Mouse (Mus musculus) limb, embryonic 14.5 days (tissue): ENCODE results near the gene Olfr1388. TPM values are rescaled to one million over a fixed set of nuclear protein-coding genes. Genes with fewer than 3 reads are reported as not detected.
"Not testable (repeated sequence)": the region's sequence is repeated elsewhere in the genome, so short reads cannot be mapped to it uniquely, and the experiment has no call there.

ENCODE experiments used
- ATAC-seq: fragments of 200-750 bp; cut with Nextera tagmentation; 2 replicates; pipeline ENCODE4 v1.8.0; 2017; ENCODE audit warnings: low read depth, moderate number of reproducible peaks, moderate TSS enrichment; ENCODE audit not compliant: low FRiP score
- DNase-seq: peaks from one replicate; pipeline ENCODE4 v3.0.0-alpha.2; 2015; ENCODE audit warnings: low spot score
- H3K27ac ChIP-seq: fragments of 300-500 bp; sonication (generic); replicated peaks from 2 replicates; pipeline ENCODE4 v1.5.1; 2014; ENCODE audit warnings: low read depth, mild to moderate bottlenecking, low read length, moderate library complexity, mixed read lengths
- H3K27me3 ChIP-seq: fragments of 300-500 bp; sonication (generic); 2 replicates; pipeline ENCODE4 v1.6.1; 2014; ENCODE audit warnings: low read length, mixed read lengths; ENCODE audit not compliant: control insufficient read depth, insufficient read depth
- H3K36me3 ChIP-seq: fragments of 300-500 bp; sonication (generic); 2 replicates; pipeline ENCODE4 v1.6.1; 2014; ENCODE audit warnings: mild to moderate bottlenecking, low read length, moderate library complexity, mixed read lengths; ENCODE audit not compliant: control insufficient read depth, insufficient read depth
- H3K4me1 ChIP-seq: fragments of 300-500 bp; sonication (generic); 2 replicates; pipeline ENCODE4 v1.6.1; 2014; ENCODE audit warnings: antibody characterized with exemption, low read length, mixed read lengths; ENCODE audit not compliant: control insufficient read depth, insufficient read depth
- H3K4me2 ChIP-seq: fragments of 300-500 bp; sonication (generic); replicated peaks from 2 replicates; pipeline ENCODE4 v1.6.1; 2014; ENCODE audit warnings: low read depth, mild to moderate bottlenecking, low read length, moderate library complexity; ENCODE audit not compliant: severe bottlenecking
- H3K4me3 ChIP-seq: fragments of 300-500 bp; sonication (generic); replicated peaks from 2 replicates; pipeline ENCODE4 v1.5.1; 2014; ENCODE audit warnings: low read length
- H3K9ac ChIP-seq: fragments of 300-500 bp; sonication (generic); 2 replicates; pipeline ENCODE4 v1.6.1; 2014; ENCODE audit warnings: mild to moderate bottlenecking, low read depth, low read length, moderate library complexity; ENCODE audit not compliant: severe bottlenecking
- H3K9me3 ChIP-seq: fragments of 300-500 bp; sonication (generic); 2 replicates; pipeline ENCODE4 v1.6.1; 2016; ENCODE audit warnings: low read length; ENCODE audit not compliant: control insufficient read depth
- POLR2A ChIP-seq: fragments of 200-500 bp; IDR thresholded peaks from 2 replicates; pipeline ENCODE4 v1.8.0; 2012; ENCODE audit warnings: inconsistent platforms, mild to moderate bottlenecking, moderate library complexity, borderline replicate concordance; ENCODE audit not compliant: insufficient read depth, insufficient read length; ENCODE audit errors: extremely low read depth
- WGBS: fragments of 180-500 bp; shearing (Covaris S2); extraction: QIAGEN DNeasy Blood & Tissue Kit; methylation state at CpG from one replicate; pipeline ENCODE4 v1.1.7; 2014; 5-methylcytosine and 5-hydroxymethylcytosine counted together
- polyA plus RNA-seq, 2 experiments: library from polyadenylated mRNA; depleted of rRNA in 1 of 2; stranded (reverse) in 1 of 2; unstranded in 1 of 2; fragments of >200 nt; fragmentation: Nextera tagmentation in 1 of 2; extraction: Ambion mirVana in 1 of 2; gene quantifications; 2 replicates each; pipeline versions ENCODE4 v1.2.1 to v1.2.3; 2012 to 2014

Gene Olfr1388
- polyA plus RNA-seq, 2 experiments: 0.11 to 0.15 TPM

- 87% methylated on average over 2 of the region's 2 CpGs for WGBS
- H3K27me3 ChIP-seq: no peaks in the 10 kb centered on the region
- H3K9ac ChIP-seq: no peak overlapping the region
- TF ChIP-seq POLR2A: no peak
- no peak overlapping the region for H3K4me3 ChIP-seq
- no peaks in the 10 kb centered on the region for H3K36me3 ChIP-seq
- no peaks in the 10 kb centered on the region for H3K4me1 ChIP-seq
- no peak for DNase-seq
- no peaks in the 10 kb centered on the region for H3K9me3 ChIP-seq
- no peak for ATAC-seq
- H3K27ac ChIP-seq: no peak overlapping the region
- no peak overlapping the region for H3K4me2 ChIP-seq
These were observed 6.8 kb upstream of the Olfr1388 start for GRCm38 (mm10) chr11:49429641-49430040.

GRCm38 (mm10) chr11:49455043-49455442 is 18.6 kb downstream of the Olfr1388 start, which contains the start of gene Olfr1387:
Gene Olfr1387 (plus strand): TSS chr11:49455343.
- DNase-seq (no peak), ATAC-seq (no peak)
- Histone ChIP-seq H3K36me3 (no peaks in the 10 kb centered on the region), H3K4me3 (no peak within 1 kb of the TSS), H3K27ac (no peak within 1 kb of the TSS), H3K9me3 (no peaks in the 10 kb centered on the region), H3K27me3 (no peaks in the 10 kb centered on the region), H3K9ac (no peak within 1 kb of the TSS), H3K4me2 (no peak within 1 kb of the TSS), H3K4me1 (no peaks in the 10 kb centered on the region)
- 79% methylated on average over 1 of the region's 1 CpGs for WGBS
- TF ChIP-seq POLR2A: no peak

- not testable (repeated sequence) for H3K27me3 ChIP-seq, H3K27ac ChIP-seq, H3K4me3 ChIP-seq, H3K4me1 ChIP-seq, H3K36me3 ChIP-seq, H3K9ac ChIP-seq, H3K9me3 ChIP-seq, DNase-seq, ATAC-seq, H3K4me2 ChIP-seq
- WGBS: 92% methylated on average over 2 of the region's 3 CpGs
These were observed 28.3 kb downstream of the Olfr1388 start, which contains the start of gene Olfr1386 for GRCm38 (mm10) chr11:49464746-49465145. Gene Olfr1386 (plus strand): TSS chr11:49465046.

GRCm38 (mm10) chr11:49485973-49486372 is 49.5 kb downstream of the Olfr1388 start:
- H3K9me3 ChIP-seq: no peaks in the 10 kb centered on the region
- no peak overlapping the region for H3K27ac ChIP-seq
- ATAC-seq (no peak), DNase-seq (no peak)
- H3K4me2 ChIP-seq: no peak overlapping the region
- no peak overlapping the region for H3K4me3 ChIP-seq
- H3K4me1 ChIP-seq: no peaks in the 10 kb centered on the region
- H3K36me3 ChIP-seq: no peaks in the 10 kb centered on the region
- no peaks in the 10 kb centered on the region for H3K27me3 ChIP-seq
- H3K9ac ChIP-seq: no peak overlapping the region
- 32% methylated on average over 4 of the region's 4 CpGs for WGBS
- TF ChIP-seq POLR2A: no peak

GRCm38 (mm10) chr11:49488770-49489169 is 52.3 kb downstream of the Olfr1388 start, which contains the start of gene Olfr1385:
Gene Olfr1385 (plus strand): TSS chr11:49489070.
- not testable (repeated sequence) for ATAC-seq, H3K4me2 ChIP-seq
- 90% methylated on average over 1 of the region's 1 CpGs for WGBS

More at GRCm38 (mm10) chr11:49488770-49489169, 52.3 kb downstream of the Olfr1388 start, which contains the start of gene Olfr1385:
- not testable (repeated sequence) for H3K4me3 ChIP-seq, H3K27me3 ChIP-seq, H3K4me1 ChIP-seq, H3K9ac ChIP-seq, H3K27ac ChIP-seq, H3K9me3 ChIP-seq, DNase-seq, H3K36me3 ChIP-seq

Other genes starting within 250 kb of the Olfr1388 start
- 2.0 and 2.2 TPM in 2 replicates for gene Btnl9, start 249.5 kb upstream of the Olfr1388 start, polyA plus RNA-seq (2012; rRNA removed)
- 0.58 and 1.7 TPM in 2 replicates for gene Btnl9, start 249.5 kb upstream of the Olfr1388 start, polyA plus RNA-seq (2014; fragmentation: Nextera tagmentation; extraction: Ambion mirVana)
- gene Zfp62, start 233.3 kb upstream of the Olfr1388 start, polyA plus RNA-seq (2012; rRNA removed): 14.9 and 22.1 TPM in 2 replicates
- 38.0 and 43.1 TPM in 2 replicates for gene Zfp62, start 233.3 kb upstream of the Olfr1388 start, polyA plus RNA-seq (2014; fragmentation: Nextera tagmentation; extraction: Ambion mirVana)
- 83.7 and 117 TPM in 2 replicates for gene Mgat1, start 192.4 kb upstream of the Olfr1388 start, polyA plus RNA-seq (2012; rRNA removed)
- 64.7 and 68.0 TPM in 2 replicates for gene Mgat1, start 192.4 kb upstream of the Olfr1388 start, polyA plus RNA-seq (2014; fragmentation: Nextera tagmentation; extraction: Ambion mirVana)
- gene Olfr1393, start 158.3 kb upstream of the Olfr1388 start, polyA plus RNA-seq (2012; rRNA removed): 0.09 and 0.26 TPM in 2 replicates
- gene Olfr1393, start 158.3 kb upstream of the Olfr1388 start, polyA plus RNA-seq (2014; fragmentation: Nextera tagmentation; extraction: Ambion mirVana): not detected in 2 replicates
- 0.15 and 0.18 TPM in 2 replicates for gene Olfr1392, start 151.3 kb upstream of the Olfr1388 start, polyA plus RNA-seq (2012; rRNA removed)
- 0.06 TPM in 1 of 2 replicates, not detected in the other for gene Olfr1392, start 151.3 kb upstream of the Olfr1388 start, polyA plus RNA-seq (2014; fragmentation: Nextera tagmentation; extraction: Ambion mirVana)
- not detected in 2 replicates for gene Olfr10, start 131.9 kb upstream of the Olfr1388 start, polyA plus RNA-seq (2012; rRNA removed)
- not detected in 2 replicates for gene Olfr10, start 131.9 kb upstream of the Olfr1388 start, polyA plus RNA-seq (2014; fragmentation: Nextera tagmentation; extraction: Ambion mirVana)
- gene Olfr1391, start 113.9 kb upstream of the Olfr1388 start, polyA plus RNA-seq (2012; rRNA removed): not detected in 2 replicates
- gene Olfr1391, start 113.9 kb upstream of the Olfr1388 start, polyA plus RNA-seq (2014; fragmentation: Nextera tagmentation; extraction: Ambion mirVana): not detected in 2 replicates
- not detected in 2 replicates for gene Olfr1390, start 101.4 kb upstream of the Olfr1388 start, polyA plus RNA-seq (2012; rRNA removed)
- not detected in 2 replicates for gene Olfr1390, start 101.4 kb upstream of the Olfr1388 start, polyA plus RNA-seq (2014; fragmentation: Nextera tagmentation; extraction: Ambion mirVana)
- gene Olfr1389, start 13.6 kb upstream of the Olfr1388 start, polyA plus RNA-seq (2012; rRNA removed): not detected in 2 replicates
- gene Olfr1389, start 13.6 kb upstream of the Olfr1388 start, polyA plus RNA-seq (2014; fragmentation: Nextera tagmentation; extraction: Ambion mirVana): not detected in 2 replicates
- gene Olfr1387, start 18.7 kb downstream of the Olfr1388 start, polyA plus RNA-seq (2012; rRNA removed): not detected in 2 replicates
- not detected in 2 replicates for gene Olfr1387, start 18.7 kb downstream of the Olfr1388 start, polyA plus RNA-seq (2014; fragmentation: Nextera tagmentation; extraction: Ambion mirVana)
- gene Olfr1386, start 28.4 kb downstream of the Olfr1388 start, polyA plus RNA-seq (2012; rRNA removed): not detected in 2 replicates
- not detected in 2 replicates for gene Olfr1386, start 28.4 kb downstream of the Olfr1388 start, polyA plus RNA-seq (2014; fragmentation: Nextera tagmentation; extraction: Ambion mirVana)
- not detected in 2 replicates for gene Olfr1385, start 52.4 kb downstream of the Olfr1388 start, polyA plus RNA-seq (2012; rRNA removed)
- not detected in 2 replicates for gene Olfr1385, start 52.4 kb downstream of the Olfr1388 start, polyA plus RNA-seq (2014; fragmentation: Nextera tagmentation; extraction: Ambion mirVana)
- gene Olfr1384, start 70.1 kb downstream of the Olfr1388 start, polyA plus RNA-seq (2012; rRNA removed): not detected in 2 replicates
- not detected in 2 replicates for gene Olfr1384, start 70.1 kb downstream of the Olfr1388 start, polyA plus RNA-seq (2014; fragmentation: Nextera tagmentation; extraction: Ambion mirVana)
- not detected in 2 replicates for gene Olfr1383, start 83.0 kb downstream of the Olfr1388 start, polyA plus RNA-seq (2012; rRNA removed)
- gene Olfr1383, start 83.0 kb downstream of the Olfr1388 start, polyA plus RNA-seq (2014; fragmentation: Nextera tagmentation; extraction: Ambion mirVana): not detected in 2 replicates
- not detected in 2 replicates for gene Olfr1382, start 91.6 kb downstream of the Olfr1388 start, polyA plus RNA-seq (2012; rRNA removed)
- not detected in 2 replicates for gene Olfr1382, start 91.6 kb downstream of the Olfr1388 start, polyA plus RNA-seq (2014; fragmentation: Nextera tagmentation; extraction: Ambion mirVana)
- gene Olfr1381, start 106.8 kb downstream of the Olfr1388 start, polyA plus RNA-seq (2012; rRNA removed): not detected in 2 replicates
- not detected in 2 replicates for gene Olfr1381, start 106.8 kb downstream of the Olfr1388 start, polyA plus RNA-seq (2014; fragmentation: Nextera tagmentation; extraction: Ambion mirVana)
- gene Olfr1380, start 120.3 kb downstream of the Olfr1388 start, polyA plus RNA-seq (2012; rRNA removed): not detected in 2 replicates
- gene Olfr1380, start 120.3 kb downstream of the Olfr1388 start, polyA plus RNA-seq (2014; fragmentation: Nextera tagmentation; extraction: Ambion mirVana): not detected in 2 replicates
- 7.1 and 8.6 TPM in 2 replicates for gene Flt4, start 172.6 kb downstream of the Olfr1388 start, polyA plus RNA-seq (2012; rRNA removed)
- 6.8 and 7.3 TPM in 2 replicates for gene Flt4, start 172.6 kb downstream of the Olfr1388 start, polyA plus RNA-seq (2014; fragmentation: Nextera tagmentation; extraction: Ambion mirVana)
- gene Scgb3a1, start 227.0 kb downstream of the Olfr1388 start, polyA plus RNA-seq (2012; rRNA removed): not detected in 2 replicates
- gene Scgb3a1, start 227.0 kb downstream of the Olfr1388 start, polyA plus RNA-seq (2014; fragmentation: Nextera tagmentation; extraction: Ambion mirVana): not detected in 2 replicates